Mouse (Mus musculus) lung, postnatal 0 days (tissue): ENCODE results near the gene Srsf4.

Source experiments
- CTCF ChIP-seq: IDR thresholded peaks from 2 replicates; pipeline ENCODE4 v1.5.1; 2016; ENCODE audit warnings: antibody characterized with exemption, mild to moderate bottlenecking
- EP300 ChIP-seq: IDR thresholded peaks from 2 replicates; pipeline ENCODE4 v1.6.1; 2016; ENCODE audit warnings: antibody characterized with exemption, mild to moderate bottlenecking, control low read depth

GRCm38 (mm10) chr4:131861341-131861739 lies 12.1 kb upstream of the Srsf4 start:
- TF ChIP-seq CTCF (no peak), EP300 (no peak)
